Mouse (Mus musculus): Measurements from ENCODE around the gene Gpr4. TPM values are rescaled to one million over a fixed set of nuclear protein-coding genes. Genes with fewer than 3 reads are reported as not detected.
A peak's percentile ranks its signal among the peaks of the same experiment; 100 is the strongest.

Gpr4 gene
- total RNA-seq (2022) = 1 to 10 TPM; 2.2 to 2.7 (median 2.5) TPM

- no peak for DNase-seq (ENCODE audit: low spot score in 2 of 2)
Measured at GRCm38 (mm10) chr7:19211996-19212755, at the start of gene Gpr4. Gene Gpr4 (plus strand): TSS chr7:19212538.

- DNase-seq (ENCODE audit: low spot score in 2 of 2) = no peak
Measured at GRCm38 (mm10) chr7:19162928-19163327, 49.4 kb upstream of the Gpr4 start.

- DNase-seq (ENCODE audit: low spot score in 2 of 2) = no peak
Measured at GRCm38 (mm10) chr7:19163752-19164151, 48.6 kb upstream of the Gpr4 start.

DNA sequence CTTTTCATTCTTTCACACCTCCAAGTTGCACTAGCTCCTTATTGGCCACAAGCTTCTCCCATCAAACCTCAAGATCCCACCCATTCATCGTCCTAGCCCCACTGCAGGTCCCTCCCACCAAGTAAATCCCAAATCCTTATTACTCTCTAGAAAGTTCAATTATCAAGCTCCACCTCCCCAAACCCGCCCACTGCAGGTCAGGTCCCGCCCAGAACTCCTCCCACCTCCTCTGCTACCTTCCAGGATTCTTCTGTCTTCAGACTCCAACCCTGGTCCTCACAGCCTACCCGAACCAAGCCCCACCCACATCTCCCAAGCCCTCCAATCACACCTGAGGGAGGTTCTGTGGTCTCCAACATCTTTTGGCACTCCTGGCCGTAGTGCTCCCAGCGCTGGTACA is 48.1 kb upstream of the Gpr4 start:
- no peak for DNase-seq (ENCODE audit: low spot score in 2 of 2)

DNA sequence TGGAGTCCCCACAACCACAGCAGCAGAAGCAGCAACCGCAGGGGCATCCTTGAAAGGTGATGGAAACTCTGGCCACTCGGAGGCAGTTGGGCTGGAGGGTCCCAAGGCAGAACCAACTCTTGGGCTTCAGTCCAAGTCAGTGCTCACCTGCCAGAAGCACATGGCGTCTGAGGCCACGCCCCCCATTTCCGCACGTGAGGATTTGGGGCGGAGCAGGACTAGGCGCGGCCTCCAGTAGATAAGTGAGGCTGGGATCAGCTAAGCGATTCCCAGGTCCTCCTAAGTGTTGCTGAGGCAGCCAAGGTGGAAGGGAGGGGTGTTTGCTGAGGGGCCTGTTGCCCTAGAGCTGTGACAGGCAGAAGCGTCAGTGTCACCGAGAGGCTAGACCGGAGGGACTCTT is 47.4 kb upstream of the Gpr4 start:
- no peak for DNase-seq (ENCODE audit: low spot score in 2 of 2)

DNA sequence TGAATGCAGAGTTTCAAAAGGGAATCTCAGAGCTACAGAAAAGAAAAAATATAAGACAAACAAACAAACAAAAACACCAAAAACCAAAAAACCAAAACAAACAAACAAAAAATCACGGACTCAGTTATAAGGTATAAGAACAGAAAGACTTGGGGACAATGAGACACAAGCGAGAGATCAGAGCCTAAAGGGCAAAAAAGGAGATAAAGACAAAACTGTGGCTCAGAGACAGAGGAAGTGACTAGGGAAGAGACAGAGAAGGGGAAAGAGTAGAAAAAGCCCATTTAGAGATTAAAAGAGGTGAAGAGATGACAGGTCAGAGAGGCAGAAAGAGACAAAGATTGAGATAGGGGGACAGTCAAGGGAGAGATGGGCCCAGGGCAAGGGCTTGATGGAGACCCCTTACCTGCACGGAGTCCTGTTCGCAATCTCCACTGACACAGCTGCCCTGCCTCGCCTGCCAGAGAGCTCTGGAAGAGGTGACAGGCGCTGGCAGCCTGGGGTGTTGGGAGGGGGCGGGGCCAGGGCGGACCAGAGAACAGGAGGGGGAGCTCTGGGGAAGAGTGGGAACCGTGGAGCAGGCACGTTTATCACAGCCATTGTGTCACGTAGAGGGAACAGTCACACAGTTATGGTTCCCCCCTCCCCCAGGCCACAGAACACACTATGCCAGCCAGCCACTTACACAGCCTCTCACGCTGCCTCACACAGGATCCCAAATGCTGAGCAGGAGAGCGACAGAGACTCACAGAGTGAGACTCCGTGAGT is 46.5 kb upstream of the Gpr4 start, which contains the start of gene Gipr:
Gipr (minus strand) TSS at position 472 of the 768 bp plus-strand sequence.
- DNase-seq (ENCODE audit: low spot score in 2 of 2) = no peak

DNA sequence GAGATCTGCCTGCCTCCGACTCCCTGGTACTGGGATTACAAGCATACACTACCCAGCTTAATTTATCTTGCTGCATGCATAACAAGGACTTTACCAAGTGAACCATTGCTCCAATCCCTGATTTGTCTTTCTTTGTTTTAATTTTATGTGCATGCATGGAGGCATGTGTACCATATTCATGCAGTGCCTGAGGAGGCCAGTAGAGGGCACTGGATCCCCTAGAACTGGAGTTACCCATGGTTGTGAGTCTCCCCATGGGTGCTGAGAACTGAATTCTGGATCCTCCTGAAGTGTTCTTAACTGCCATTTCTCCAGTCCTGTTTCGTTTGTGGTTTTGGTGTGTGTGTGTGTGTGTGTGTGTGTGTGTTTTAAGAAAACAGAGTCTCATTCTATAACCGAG is 45.3 kb upstream of the Gpr4 start:
- no peak for DNase-seq (ENCODE audit: low spot score in 2 of 2)

- no peak for DNase-seq (ENCODE audit: low spot score in 2 of 2)
Measured at GRCm38 (mm10) chr7:19169506-19169905, 42.8 kb upstream of the Gpr4 start.

DNA sequence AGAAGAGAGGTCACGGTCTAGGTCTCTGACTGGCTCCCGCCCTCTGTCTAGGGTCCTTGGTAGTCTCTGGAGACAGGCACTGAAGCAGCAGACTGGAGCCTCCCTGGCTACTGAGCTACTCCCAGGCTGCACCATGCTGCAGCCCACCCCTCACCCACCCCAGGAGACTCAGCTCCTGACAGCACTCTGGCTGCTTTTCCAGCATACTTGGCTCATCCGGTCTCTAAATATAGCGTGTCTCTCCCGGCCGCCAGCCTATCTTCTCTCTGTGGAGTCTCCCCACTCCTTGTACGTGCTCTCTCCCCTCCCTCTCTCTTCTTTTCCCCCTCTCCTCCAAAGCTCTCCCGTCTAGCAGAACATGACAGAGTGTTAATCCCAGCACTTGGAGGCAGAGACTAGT is 42.2 kb upstream of the Gpr4 start:
- no peak for DNase-seq (ENCODE audit: low spot score in 2 of 2)

GRCm38 (mm10) chr7:19171831-19172230 is 40.5 kb upstream of the Gpr4 start:
- DNase-seq (ENCODE audit: low spot score in 2 of 2) = no peak

DNA sequence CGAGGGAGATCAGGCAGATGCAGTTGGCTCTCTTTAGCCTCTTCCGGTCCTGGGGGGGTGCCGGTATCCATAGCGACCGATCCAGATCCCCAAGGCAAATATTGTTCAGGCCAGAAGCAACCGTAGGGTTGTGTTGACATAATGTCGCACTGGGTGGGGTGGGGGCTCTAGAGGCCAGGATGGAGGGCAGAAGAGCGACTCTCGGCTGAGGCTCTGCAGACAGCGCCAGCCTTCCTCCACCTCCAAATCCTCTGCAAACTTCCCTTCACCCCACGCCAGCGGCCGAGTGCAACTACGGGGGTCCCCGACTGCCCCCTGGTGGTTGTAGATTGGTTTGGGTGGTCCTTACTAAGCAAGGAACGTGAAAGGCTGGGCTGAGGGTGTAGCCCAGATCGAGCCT is 39.5 kb upstream of the Gpr4 start:
- DNase-seq (ENCODE audit: low spot score in 2 of 2) = peak in 1 of 2 experiments; percentile 72

GRCm38 (mm10) chr7:19175708-19176515 is 36.4 kb upstream of the Gpr4 start, which contains the start of gene Eml2:
Gene Eml2 (plus strand): TSS chr7:19176421.
- DNase-seq (ENCODE audit: low spot score in 2 of 2) = peak; percentile 83 to 90

DNA sequence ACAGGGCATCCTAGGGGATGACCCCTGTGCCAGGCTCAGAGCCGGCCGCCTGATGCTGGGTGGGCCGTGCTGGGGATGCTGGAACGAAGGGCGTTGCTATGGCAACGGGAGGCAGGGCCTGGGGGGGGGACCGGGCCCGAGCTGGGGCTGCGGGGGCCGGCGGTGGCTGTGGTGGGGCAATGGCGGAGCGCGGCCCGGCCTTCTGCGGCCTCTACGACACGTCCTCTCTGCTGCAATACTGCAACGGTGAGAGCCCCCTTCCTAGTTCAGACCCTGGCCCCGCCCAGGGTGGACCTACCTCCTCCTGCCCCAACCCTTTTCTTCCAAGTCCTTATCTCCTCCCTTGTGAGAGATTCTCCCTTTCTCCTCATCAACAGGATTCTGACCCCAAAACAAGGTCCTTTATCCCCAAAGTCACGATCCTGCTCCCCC is 35.8 kb upstream of the Gpr4 start:
- DNase-seq (ENCODE audit: low spot score in 2 of 2) = no peak

GRCm38 (mm10) chr7:19177216-19177615 is 35.1 kb upstream of the Gpr4 start:
- DNase-seq (ENCODE audit: low spot score in 2 of 2) = no peak

- peak in 1 of 2 experiments; percentile 67 for DNase-seq (ENCODE audit: low spot score in 2 of 2)
Measured at GRCm38 (mm10) chr7:19178035-19178434, 34.3 kb upstream of the Gpr4 start.

- DNase-seq (ENCODE audit: low spot score in 2 of 2) = peak in 1 of 2 experiments; percentile 85
Measured at GRCm38 (mm10) chr7:19178443-19179092, 33.8 kb upstream of the Gpr4 start.

GRCm38 (mm10) chr7:19179173-19179572 is 33.2 kb upstream of the Gpr4 start:
- peak in 1 of 2 experiments; percentile 67 for DNase-seq (ENCODE audit: low spot score in 2 of 2)

- DNase-seq (ENCODE audit: low spot score in 2 of 2) = no peak
Measured at GRCm38 (mm10) chr7:19179936-19180335, 32.4 kb upstream of the Gpr4 start.

DNA sequence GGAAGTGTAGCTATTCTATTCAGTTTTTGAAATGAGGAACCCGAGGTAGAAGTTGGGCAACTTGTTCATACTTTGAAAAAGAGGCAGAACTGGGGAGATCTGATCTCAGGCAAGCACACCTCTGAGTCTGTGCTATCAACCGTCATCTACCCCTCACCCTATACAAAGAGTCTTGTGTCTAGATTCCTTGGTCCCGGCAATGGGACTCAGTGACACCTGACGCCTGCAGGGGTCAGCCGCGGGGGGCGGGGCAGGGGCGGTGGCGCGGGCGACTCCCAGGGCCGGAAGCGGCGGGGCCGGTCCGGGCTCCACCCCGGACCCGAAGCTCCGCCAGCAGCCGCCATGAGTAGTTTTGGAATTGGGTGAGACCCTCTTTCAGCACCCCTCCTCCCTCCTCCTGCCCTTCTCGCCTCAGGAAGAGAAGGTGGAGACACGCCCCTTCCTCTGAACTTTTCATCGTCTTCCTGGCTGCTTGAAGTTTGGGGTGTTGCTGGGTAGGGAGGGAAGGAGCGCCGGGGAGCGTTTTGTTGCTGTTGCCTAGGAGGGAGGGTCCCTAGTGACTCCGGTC is 31.4 kb upstream of the Gpr4 start:
- DNase-seq (ENCODE audit: low spot score in 2 of 2) = no peak

- no peak for DNase-seq (ENCODE audit: low spot score in 2 of 2)
Measured at GRCm38 (mm10) chr7:19184250-19184649, 28.1 kb upstream of the Gpr4 start.

- DNase-seq (ENCODE audit: low spot score in 2 of 2) = no peak
Measured at GRCm38 (mm10) chr7:19184758-19185157, 27.6 kb upstream of the Gpr4 start.

Data from left cerebral cortex, adult 8-10 months (tissue).